Mouse (Mus musculus) intestine, embryonic 14.5 days (tissue): ENCODE results near the gene Tspan3. TPM values are rescaled to one million over a fixed set of nuclear protein-coding genes. Genes with fewer than 3 reads are reported as not detected.
A peak's percentile ranks its signal among the peaks of the same experiment; 100 is the strongest.

ENCODE experiments used
- ATAC-seq: fragments of 200-750 bp; cut with Nextera tagmentation; replicated peaks from 2 replicates; pipeline ENCODE4 v1.8.0; 2017; ENCODE audit warnings: low read depth, moderate number of reproducible peaks, moderate TSS enrichment, moderate library complexity; ENCODE audit not compliant: low FRiP score, low TSS enrichment
- DNase-seq: peaks from one replicate; pipeline ENCODE4 v3.0.0-alpha.2; 2018; ENCODE audit warnings: low spot score
- H3K27ac ChIP-seq: fragments of 300-500 bp; sonication (generic); 2 replicates; pipeline ENCODE4 v1.5.1; 2014; ENCODE audit warnings: low read depth, mild to moderate bottlenecking, control low read depth
- H3K27me3 ChIP-seq: fragments of 300-500 bp; sonication (generic); replicated peaks from 2 replicates; pipeline ENCODE4 v1.6.1; 2014; ENCODE audit warnings: low read length, control low read depth; ENCODE audit not compliant: control insufficient read depth, insufficient read depth
- H3K36me3 ChIP-seq: fragments of 300-500 bp; sonication (generic); 2 replicates; pipeline ENCODE4 v1.6.1; 2014; ENCODE audit warnings: low read length, control low read depth; ENCODE audit not compliant: control insufficient read depth, insufficient read depth
- H3K4me1 ChIP-seq: fragments of 300-500 bp; sonication (generic); replicated peaks from 2 replicates; pipeline ENCODE4 v1.6.1; 2014; ENCODE audit warnings: low read length, control low read depth, mixed read lengths; ENCODE audit not compliant: control insufficient read depth, insufficient read depth
- H3K4me2 ChIP-seq: fragments of 300-500 bp; sonication (generic); 2 replicates; pipeline ENCODE4 v1.6.1; 2014; ENCODE audit warnings: low read length
- H3K4me3 ChIP-seq: fragments of 300-500 bp; sonication (generic); 2 replicates; pipeline ENCODE4 v1.5.1; 2014; ENCODE audit warnings: low read depth, low read length, control low read depth, mixed read lengths
- H3K9ac ChIP-seq: fragments of 300-500 bp; sonication (generic); 2 replicates; pipeline ENCODE4 v1.6.1; 2014; ENCODE audit warnings: mild to moderate bottlenecking, low read length
- H3K9me3 ChIP-seq: fragments of 300-500 bp; sonication (generic); 2 replicates; pipeline ENCODE4 v1.6.1; 2016; ENCODE audit warnings: low read length, control low read depth; ENCODE audit not compliant: control insufficient read depth
- whole genome bisulfite sequencing: fragments of 180-500 bp; shearing (Covaris S2); extraction: QIAGEN DNeasy Blood & Tissue Kit; methylation state at CpG from one replicate; pipeline ENCODE4 v1.1.7; 2014; 5-methylcytosine and 5-hydroxymethylcytosine counted together
- polyA plus RNA-seq: library from polyadenylated mRNA; unstranded; fragments of >200 nt; fragmentation: Nextera tagmentation; extraction: Ambion mirVana; gene quantifications from 2 replicates; pipeline ENCODE4 v1.2.1, GENCODE M21; 2014

The Tspan3 gene
- polyA plus RNA-seq, 1 experiment from 2014 or later: 477 TPM

DNA sequence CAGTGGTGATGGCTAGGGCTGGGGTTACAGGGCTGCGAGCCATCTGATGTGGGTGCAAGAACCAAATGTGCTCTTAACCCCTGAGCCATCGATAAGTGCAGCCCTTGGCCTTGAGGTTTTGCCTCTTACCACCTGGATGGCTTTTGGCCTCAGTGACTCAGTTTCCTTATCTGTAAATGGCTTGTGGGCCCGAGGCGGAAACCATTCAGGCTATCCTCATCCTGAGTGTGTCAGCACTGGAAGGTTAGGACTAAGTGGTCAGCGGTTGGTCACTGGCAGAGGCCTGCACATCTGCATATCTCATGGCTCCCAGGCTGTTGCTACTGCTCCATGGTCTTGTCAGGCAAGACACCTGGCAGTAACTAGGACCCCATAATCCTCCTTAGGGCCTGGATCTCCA is 47.2 kb downstream of the Tspan3 start:
- no peak for DNase-seq
- WGBS: 80% methylated on average over 5 of the region's 5 CpGs
- Histone ChIP-seq H3K36me3 (no peaks in the 10 kb centered on the region), H3K27me3 (no peaks in the 10 kb centered on the region), H3K4me3 (no peak overlapping the region), H3K4me2 (no peak overlapping the region), H3K9me3 (no peaks in the 10 kb centered on the region), H3K9ac (no peak overlapping the region), H3K27ac (no peak overlapping the region), H3K4me1 (0 out of 2 replicates have a peak, but pooled peaks cover 2% of the 10 kb centered on the region)
- ATAC-seq: no peak

DNA sequence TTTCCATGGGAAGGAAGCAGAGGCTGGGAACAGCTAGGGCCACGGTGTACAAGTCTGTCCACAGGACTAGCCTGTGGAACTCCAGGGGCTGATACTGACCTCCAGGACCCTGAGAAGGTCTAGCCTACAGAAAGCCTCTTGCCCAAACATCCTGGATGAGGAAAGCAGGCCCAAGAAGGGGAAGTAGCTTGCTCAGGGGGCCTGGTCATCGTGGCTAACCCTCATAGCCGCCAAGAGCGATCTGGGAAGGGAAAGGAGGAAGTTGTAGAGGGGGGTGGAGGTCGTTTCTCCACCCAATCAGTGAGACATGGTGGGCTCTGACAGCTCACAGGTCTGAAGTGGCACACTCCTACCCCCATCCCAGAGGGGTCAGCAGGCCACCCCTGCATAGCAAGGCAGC is 57.1 kb downstream of the Tspan3 start:
- H3K27ac ChIP-seq: no peak overlapping the region
- H3K27me3 ChIP-seq: no peaks in the 10 kb centered on the region
- H3K9me3 ChIP-seq: no peaks in the 10 kb centered on the region
- WGBS: 79% methylated on average over 5 of the region's 5 CpGs
- H3K4me2 ChIP-seq: no peak overlapping the region
- H3K9ac ChIP-seq: no peak overlapping the region
- DNase-seq (no peak), ATAC-seq (no peak)
- H3K36me3 ChIP-seq: no peaks in the 10 kb centered on the region
- H3K4me1 ChIP-seq: no peaks in the 10 kb centered on the region; the same call in 1 of the 2 replicates
- no peak overlapping the region for H3K4me3 ChIP-seq

DNA sequence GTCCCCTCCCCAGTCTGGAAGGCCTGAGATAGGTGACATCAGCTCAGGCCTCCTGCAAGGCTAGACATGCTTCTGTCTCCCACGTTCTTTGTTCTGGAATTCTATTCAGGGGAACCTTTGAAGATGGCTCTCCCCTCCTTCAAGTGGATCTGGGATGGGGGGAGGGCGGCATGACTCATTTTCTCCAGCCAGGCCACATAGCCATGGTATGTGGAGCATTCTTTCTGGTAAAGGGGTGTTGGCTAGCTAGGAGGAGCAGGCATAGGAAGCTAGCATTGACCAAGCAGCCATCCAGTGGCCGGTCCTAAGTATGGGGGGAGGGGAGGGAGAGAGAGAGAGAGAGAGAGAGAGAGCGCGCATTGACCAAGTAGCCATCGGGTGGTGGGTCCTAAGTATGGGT is 57.8 kb downstream of the Tspan3 start:
- Histone ChIP-seq H3K4me3 (no peak overlapping the region), H3K36me3 (no peaks in the 10 kb centered on the region), H3K4me2 (no peak overlapping the region), H3K9ac (no peak overlapping the region), H3K27me3 (no peaks in the 10 kb centered on the region), H3K4me1 (no peaks in the 10 kb centered on the region; the same call in 1 of the 2 replicates), H3K27ac (no peak overlapping the region), H3K9me3 (no peaks in the 10 kb centered on the region)
- DNase-seq (no peak), ATAC-seq (no peak)
- 75% methylated on average over 6 of the region's 6 CpGs for WGBS

DNA sequence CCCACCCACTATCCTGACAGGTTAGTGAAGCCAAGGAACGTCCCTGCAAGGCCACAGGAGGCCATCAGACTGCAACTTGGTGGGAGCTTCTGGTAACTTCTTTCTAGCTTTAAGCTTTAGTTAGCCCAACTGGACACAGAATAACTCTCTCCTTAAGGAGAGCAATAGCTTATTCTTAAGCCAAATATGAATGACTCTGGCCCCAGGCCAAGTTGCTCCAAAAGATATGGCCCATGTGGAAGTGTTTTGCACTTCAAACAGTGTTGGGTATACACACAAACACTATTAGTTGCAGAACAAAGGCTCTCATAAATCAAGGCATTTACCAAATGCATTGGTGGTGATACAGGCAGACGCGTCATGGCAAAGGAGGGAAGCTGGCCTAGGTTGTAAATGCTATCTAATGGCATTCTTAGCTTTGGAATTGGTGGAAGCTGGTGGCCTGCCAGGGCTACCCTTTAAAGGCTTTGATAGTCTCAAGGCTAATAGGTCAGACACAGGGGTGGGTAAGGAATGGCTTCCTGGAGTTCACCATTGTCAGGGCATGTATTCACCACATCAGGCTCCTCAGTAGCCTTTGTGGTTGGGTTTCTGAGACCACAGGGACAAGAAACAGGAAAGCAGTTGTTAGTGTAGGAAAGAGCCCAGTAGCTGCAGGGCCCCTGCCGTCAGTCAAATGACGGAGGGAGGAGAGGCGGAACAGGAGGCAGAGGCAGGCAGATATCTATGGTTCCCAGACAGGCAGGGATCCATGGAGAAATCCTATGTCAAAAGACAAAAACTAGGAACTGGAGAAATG is 58.8 kb downstream of the Tspan3 start:
- no peak for DNase-seq
- WGBS: 83% methylated on average over 6 of the region's 6 CpGs
- no peak for ATAC-seq
- no peak overlapping the region for H3K9ac ChIP-seq
- H3K9me3 ChIP-seq: no peaks in the 10 kb centered on the region
- no peaks in the 10 kb centered on the region for H3K27me3 ChIP-seq
- no peaks in the 10 kb centered on the region; the same call in 1 of the 2 replicates for H3K4me1 ChIP-seq
- no peak overlapping the region for H3K27ac ChIP-seq
- H3K36me3 ChIP-seq: no peaks in the 10 kb centered on the region
- no peak overlapping the region for H3K4me3 ChIP-seq
- H3K4me2 ChIP-seq: no peak overlapping the region

DNA sequence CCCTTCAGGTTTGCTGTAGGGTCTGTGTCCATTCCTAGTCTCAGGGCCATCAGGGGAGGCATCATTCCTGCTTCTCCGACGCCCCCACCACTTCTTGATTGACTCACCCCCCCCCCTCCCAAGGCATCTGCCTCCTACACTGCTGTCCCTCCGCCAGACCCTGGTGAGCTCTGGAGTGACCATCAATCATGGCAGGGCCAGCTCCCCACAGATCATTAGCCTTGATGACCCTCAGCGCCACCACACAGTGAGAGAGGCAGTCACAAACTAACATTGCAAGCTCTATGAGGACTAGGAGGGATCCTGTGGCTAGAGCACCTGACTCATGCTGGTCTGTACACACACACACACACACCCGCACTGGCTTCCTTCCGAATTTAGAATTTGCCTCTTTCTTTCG is 60.4 kb downstream of the Tspan3 start:
- ATAC-seq (no peak), DNase-seq (no peak)
- Histone ChIP-seq H3K9me3 (no peaks in the 10 kb centered on the region), H3K9ac (no peak overlapping the region), H3K4me1 (peaks cover 3% of the 10 kb centered on the region), H3K36me3 (no peaks in the 10 kb centered on the region), H3K4me2 (no peak overlapping the region), H3K4me3 (no peak overlapping the region), H3K27ac (no peak overlapping the region), H3K27me3 (no peaks in the 10 kb centered on the region)
- 33% methylated on average over 7 of the region's 7 CpGs for WGBS

DNA sequence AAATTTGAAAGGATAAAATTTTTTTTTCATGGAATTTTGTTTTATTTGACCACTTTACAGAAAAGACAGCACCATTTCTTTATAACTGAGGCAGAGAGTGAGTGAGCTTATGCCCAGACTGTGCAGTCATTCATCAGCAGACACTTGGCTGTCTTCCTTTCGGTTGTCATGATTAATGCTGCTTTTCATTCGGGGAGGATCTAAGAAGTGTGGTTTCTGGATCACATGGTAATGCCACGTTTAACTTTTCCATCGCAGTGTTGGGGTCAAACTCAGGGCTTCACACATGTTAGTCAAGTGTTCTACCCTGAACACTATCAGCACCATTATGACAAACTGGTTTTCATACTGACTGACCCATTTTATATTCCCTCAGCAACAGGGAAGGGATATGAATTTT is 64.3 kb downstream of the Tspan3 start:
- H3K27ac ChIP-seq: no peak overlapping the region
- no peak overlapping the region for H3K4me3 ChIP-seq
- no peak overlapping the region for H3K9ac ChIP-seq
- H3K4me1 ChIP-seq: peaks cover 3% of the 10 kb centered on the region
- H3K27me3 ChIP-seq: no peaks in the 10 kb centered on the region
- H3K36me3 ChIP-seq: no peaks in the 10 kb centered on the region
- no peaks in the 10 kb centered on the region for H3K9me3 ChIP-seq
- no peak overlapping the region for H3K4me2 ChIP-seq
- ATAC-seq (0 out of 2 replicates have a peak, but pooled peaks have one; percentile 36), DNase-seq (no peak)
- WGBS: 20% methylated on average over 4 of the region's 4 CpGs

DNA sequence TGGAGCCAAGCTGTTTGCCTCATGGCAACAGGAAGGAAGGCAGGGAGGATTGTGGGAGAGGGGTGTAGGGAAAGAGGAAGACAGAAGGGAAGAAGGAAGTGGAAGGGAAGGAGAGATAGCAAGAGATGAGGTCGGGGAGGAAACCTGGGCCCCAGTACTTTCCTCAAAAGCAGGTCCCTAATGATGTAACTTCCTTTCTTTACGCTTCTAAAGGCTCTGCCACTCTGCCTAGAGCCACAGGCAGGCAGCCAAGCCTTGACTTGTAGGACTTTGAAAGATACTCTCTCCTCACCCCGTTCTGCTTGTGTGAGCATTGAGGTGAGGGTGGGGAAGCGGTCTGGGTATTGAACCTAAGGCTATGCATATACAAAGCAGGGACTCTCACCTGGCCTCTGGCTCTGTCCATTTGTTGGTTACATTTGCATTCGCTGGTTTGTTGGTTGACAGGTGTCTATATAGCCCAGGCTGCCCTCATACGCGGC is 65.2 kb downstream of the Tspan3 start:
- no peak for DNase-seq
- H3K9ac ChIP-seq: no peak overlapping the region
- no peaks in the 10 kb centered on the region for H3K27me3 ChIP-seq
- H3K4me2 ChIP-seq: no peak overlapping the region
- WGBS: 89% methylated on average over 7 of the region's 7 CpGs
- H3K4me1 ChIP-seq: peaks cover 3% of the 10 kb centered on the region
- H3K9me3 ChIP-seq: no peaks in the 10 kb centered on the region
- no peak overlapping the region for H3K27ac ChIP-seq
- ATAC-seq: no peak
- H3K36me3 ChIP-seq: no peaks in the 10 kb centered on the region
- no peak overlapping the region for H3K4me3 ChIP-seq

DNA sequence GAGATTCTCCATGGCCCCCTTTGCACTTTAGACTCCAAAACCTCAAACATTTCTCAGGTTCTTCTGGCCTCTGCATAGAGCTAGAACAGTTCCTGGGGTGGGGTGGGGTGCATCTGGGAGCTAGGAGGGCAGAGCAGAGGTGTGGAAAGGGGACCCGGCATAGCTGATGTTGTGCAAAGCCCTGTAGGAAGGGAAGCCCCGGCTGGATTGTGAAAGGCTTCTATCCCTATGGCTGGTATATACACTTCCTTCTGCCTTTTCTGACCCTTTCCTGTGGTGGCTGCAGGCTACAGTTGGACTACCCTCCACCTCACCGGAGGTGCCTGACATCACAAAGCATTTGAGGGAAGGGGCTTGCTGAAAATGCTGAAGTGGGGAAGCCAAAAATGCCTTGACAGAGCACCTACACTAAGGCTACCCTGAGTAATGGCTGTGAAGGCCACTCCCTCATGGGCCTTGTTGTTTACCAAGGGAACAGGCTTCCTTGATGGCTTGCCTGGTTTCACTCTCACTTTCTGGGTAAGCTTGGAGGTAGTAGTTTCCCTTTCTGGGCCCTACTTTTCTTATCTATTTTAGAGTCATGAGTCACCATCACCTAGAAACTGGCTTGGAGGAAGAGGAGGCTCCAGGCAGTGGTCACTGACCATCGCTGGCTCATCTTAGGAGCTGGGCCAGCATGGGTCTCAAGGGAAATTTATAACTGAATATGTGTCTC is 67.5 kb downstream of the Tspan3 start:
- H3K4me3 ChIP-seq: no peak overlapping the region
- no peak overlapping the region for H3K9ac ChIP-seq
- peaks cover 3% of the 10 kb centered on the region for H3K4me1 ChIP-seq
- no peak overlapping the region for H3K27ac ChIP-seq
- DNase-seq (no peak), ATAC-seq (no peak)
- H3K4me2 ChIP-seq: no peak overlapping the region
- WGBS: 75% methylated on average over 4 of the region's 4 CpGs
- H3K27me3 ChIP-seq: no peaks in the 10 kb centered on the region
- no peaks in the 10 kb centered on the region for H3K36me3 ChIP-seq
- no peaks in the 10 kb centered on the region for H3K9me3 ChIP-seq
